Mouse (Mus musculus) cerebellum, adult 2 months (tissue): ENCODE measurements around the gene Dgke.

Source experiments
- CTCF ChIP-seq: fragments of 200-500 bp; IDR thresholded peaks from 2 replicates; pipeline ENCODE4 v1.5.1; 2011; ENCODE audit warnings: low read depth, mild to moderate bottlenecking, control low read depth, low read length, moderate library complexity, borderline replicate concordance; ENCODE audit not compliant: insufficient read depth
- POLR2A ChIP-seq: fragments of 200-500 bp; IDR thresholded peaks from 2 replicates; pipeline ENCODE4 v1.6.1; 2011; ENCODE audit warnings: low read length, control low read depth, borderline replicate concordance; ENCODE audit not compliant: insufficient read depth

DNA sequence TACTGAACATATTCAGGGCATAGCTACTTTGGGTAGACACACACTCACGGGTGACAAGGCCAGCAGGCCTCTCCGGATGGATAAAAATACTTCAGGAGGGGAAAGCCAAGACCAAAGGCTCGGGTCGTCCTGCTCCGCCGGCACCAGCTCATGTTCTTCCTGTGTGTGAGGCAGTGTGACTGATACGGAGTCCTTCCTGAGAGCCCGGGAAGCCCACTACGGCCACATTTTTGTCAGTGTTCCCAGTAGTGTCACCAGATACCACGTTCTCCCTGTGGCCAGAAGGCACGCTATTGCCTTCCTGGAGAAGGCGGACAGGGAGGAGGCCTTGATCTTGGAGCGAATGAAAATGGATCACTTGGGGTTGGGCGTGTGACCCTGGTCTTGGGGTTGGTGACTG is 36.5 kb upstream of the Dgke start:
- TF ChIP-seq CTCF (no peak), POLR2A (no peak)
